Mouse (Mus musculus): ENCODE measurements at regions not wholly inside any gene's neighbourhood (a gene's known extent, or its start where the extent isn't known, plus 50 kb on each side); places are given as distances from the start of the nearest gene placed in this dataset.

GRCm38 (mm10) chr13:119068745-119069580 is 359.4 kb upstream of the Paip1 start:
- TF ChIP-seq CTCF (IDR thresholded peaks at IDR 0.05; ENCODE audit: low read depth) (no peak), EP300 (IDR thresholded peaks at IDR 0.05; ENCODE audit: low read depth) (no peak)
